Mouse (Mus musculus): ENCODE measurements around the gene Zscan26. TPM values are rescaled to one million over a fixed set of nuclear protein-coding genes. Genes with fewer than 3 reads are reported as not detected.
"Not testable (repeated sequence)": the region's sequence is repeated elsewhere in the genome, so short reads cannot be mapped to it uniquely, and the experiment has no call there.

Gene Zscan26
- total and polyA plus RNA-seq, 3 experiments: 14.2 to 20.9 (median 14.8) TPM

GRCm38 (mm10) chr13:21502296-21502695 is 48.8 kb upstream of the Zscan26 start:
- Histone ChIP-seq H3K4me2 (ENCODE audit: insufficient read depth, low read depth, poor library complexity, severe bottlenecking) (no peak overlapping the region), H3K4me3 (replicated peaks in 1 of 3; ENCODE audit: low read depth in 2 of 3, low read length in 2 of 3, poor library complexity in 1 of 3) (no peak overlapping the region), H3K27ac (ENCODE audit: insufficient read depth, low read depth) (no peak overlapping the region), H3K9me3 (replicated peaks; ENCODE audit: low read length) (no peaks in the 10 kb centered on the region), H3K9ac (ENCODE audit: insufficient read depth, low read depth) (no peak overlapping the region), H3K27me3 (replicated peaks) (no peaks in the 10 kb centered on the region), H3K4me1 (ENCODE audit: control insufficient read depth in 1 of 2, insufficient read depth in 2 of 2) (peaks cover 0 to 9% of the 10 kb centered on the region in 2 experiments; a peak in 2 of 4 replicates), H3K36me3 (replicated peaks in 1 of 2; ENCODE audit: control insufficient read depth in 1 of 2, insufficient read depth in 1 of 2, low read length in 1 of 2) (no peaks in the 10 kb centered on the region), H3K79me2 (replicated peaks; ENCODE audit: control insufficient read depth, extremely low read depth, insufficient read depth, poor library complexity, severe bottlenecking) (no peaks in the 10 kb centered on the region)
- no peak for DNase-seq (ENCODE audit: extremely low read depth)
- dilution Hi-C loops (cut with MboI; ENCODE audit: extremely low pct_ligation_motif_present, extremely low pct_unique_long_range_greater_than_20kb, low sequenced_read_pairs): no loop called here
- TF ChIP-seq PAX5 (IDR thresholded peaks at IDR 0.05; ENCODE audit: low read length) (no peak), KAT2A (IDR thresholded peaks at IDR 0.05; ENCODE audit: insufficient replicate concordance, low read length) (no peak), USF2 (conservative IDR thresholded peaks at IDR 0.05; ENCODE audit: low read depth, low read length) (no peak)
- in situ Hi-C loops (cut with MboI; ENCODE audit: low pct_ligation_motif_present, low pct_unique_long_range_greater_than_20kb, low sequenced_read_pairs): no loop called here

GRCm38 (mm10) chr13:21501182-21501581 is 47.7 kb upstream of the Zscan26 start, which contains the start of gene Gm11273:
Gene Gm11273, minus strand, starts transcription at chr13:21501418.
- dilution Hi-C loops (cut with MboI; ENCODE audit: extremely low pct_ligation_motif_present, extremely low pct_unique_long_range_greater_than_20kb, low sequenced_read_pairs): not testable (repeated sequence)

GRCm38 (mm10) chr13:21495080-21495479 is 41.5 kb upstream of the Zscan26 start, which contains the start of gene AK157302:
Gene AK157302, plus strand, starts transcription at chr13:21495223.
- Histone ChIP-seq H3K27ac (ENCODE audit: insufficient read depth, low read depth) (no peak within 1 kb of the TSS), H3K27me3 (replicated peaks) (no peaks in the 10 kb centered on the region), H3K79me2 (replicated peaks; ENCODE audit: control insufficient read depth, extremely low read depth, insufficient read depth, poor library complexity, severe bottlenecking) (no peaks in the 10 kb centered on the region), H3K36me3 (replicated peaks in 1 of 2; ENCODE audit: control insufficient read depth in 1 of 2, insufficient read depth in 1 of 2, low read length in 1 of 2) (no peaks in the 10 kb centered on the region), H3K9ac (ENCODE audit: insufficient read depth, low read depth) (no peak within 1 kb of the TSS), H3K4me3 (replicated peaks in 1 of 3; ENCODE audit: low read depth in 2 of 3, low read length in 2 of 3, poor library complexity in 1 of 3) (no peak within 1 kb of the TSS), H3K4me1 (ENCODE audit: control insufficient read depth in 1 of 2, insufficient read depth in 2 of 2) (no peaks in the 10 kb centered on the region), H3K9me3 (replicated peaks; ENCODE audit: low read length) (no peaks in the 10 kb centered on the region), H3K4me2 (ENCODE audit: insufficient read depth, low read depth, poor library complexity, severe bottlenecking) (no peak within 1 kb of the TSS)
- TF ChIP-seq SMC3 (IDR thresholded peaks at IDR 0.05; ENCODE audit: low read depth, low read length) (no peak), POLR2AphosphoS2 (IDR thresholded peaks at IDR 0.05; ENCODE audit: low read depth, low read length) (no peak), ZNF384 (IDR thresholded peaks at IDR 0.05; ENCODE audit: low read depth, low read length) (no peak), TCF12 (IDR thresholded peaks at IDR 0.05; ENCODE audit: low read depth, low read length) (no peak)
- in situ Hi-C loops (cut with MboI; ENCODE audit: low pct_ligation_motif_present, low pct_unique_long_range_greater_than_20kb, low sequenced_read_pairs): no loop called here
- no peak for DNase-seq (ENCODE audit: extremely low read depth)
- dilution Hi-C loops (cut with MboI; ENCODE audit: extremely low pct_ligation_motif_present, extremely low pct_unique_long_range_greater_than_20kb, low sequenced_read_pairs): no loop called here

More at GRCm38 (mm10) chr13:21501182-21501581, 47.7 kb upstream of the Zscan26 start, which contains the start of gene Gm11273:
- in situ Hi-C loops (cut with MboI; ENCODE audit: low pct_ligation_motif_present, low pct_unique_long_range_greater_than_20kb, low sequenced_read_pairs); H3K9me3 ChIP-seq (replicated peaks; ENCODE audit: low read length); H3K4me3 ChIP-seq (replicated peaks in 1 of 3; ENCODE audit: low read depth in 2 of 3, low read length in 2 of 3, poor library complexity in 1 of 3); H3K9ac ChIP-seq (ENCODE audit: insufficient read depth, low read depth); H3K79me2 ChIP-seq (replicated peaks; ENCODE audit: control insufficient read depth, extremely low read depth, insufficient read depth, poor library complexity, severe bottlenecking); H3K4me1 ChIP-seq (ENCODE audit: control insufficient read depth in 1 of 2, insufficient read depth in 2 of 2); H3K27me3 ChIP-seq (replicated peaks); DNase-seq (ENCODE audit: extremely low read depth); H3K36me3 ChIP-seq (replicated peaks in 1 of 2; ENCODE audit: control insufficient read depth in 1 of 2, insufficient read depth in 1 of 2, low read length in 1 of 2); H3K27ac ChIP-seq (ENCODE audit: insufficient read depth, low read depth); H3K4me2 ChIP-seq (ENCODE audit: insufficient read depth, low read depth, poor library complexity, severe bottlenecking): not testable (repeated sequence)
